ENCODE assay signal across 1 mouse cellular context in genomic region chr13:49243492-49243891, GRCm38 (mm10).
TF ChIP-seq lines count a peak whose summit lies in the region.

No protein-coding gene starts in this region.

TF ChIP-seq in MEL, 35 proteins besides CTCF, POLR2A, EP300 and RAD21 (continued from another document):
- no peak for TF ChIP-seq UBTF (IDR thresholded peaks at IDR 0.05; ENCODE audit: borderline replicate concordance, insufficient read depth, low read depth, low read length)
- TF ChIP-seq MYC (IDR thresholded peaks at IDR 0.05; ENCODE audit: low read depth, low read length) = peak; percentile 87; the same call in 1 of the 2 replicates
- no peak for TF ChIP-seq ZC3H11A (IDR thresholded peaks at IDR 0.05; ENCODE audit: low read depth, low read length)
- TF ChIP-seq ZNF384 (IDR thresholded peaks at IDR 0.05; ENCODE audit: low read depth, low read length) = no peak
- TF ChIP-seq E2F4 (IDR thresholded peaks at IDR 0.05; ENCODE audit: borderline replicate concordance, low read depth, low read length) = no peak
- TF ChIP-seq HCFC1 (IDR thresholded peaks at IDR 0.05; ENCODE audit: low read depth, low read length) = peak; percentile 41; the same call in 1 of the 2 replicates
- TF ChIP-seq BHLHE40 (IDR thresholded peaks at IDR 0.05; ENCODE audit: borderline replicate concordance, low read depth, low read length) = no peak
- TF ChIP-seq MEF2A (IDR thresholded peaks at IDR 0.05; ENCODE audit: extremely low read depth, insufficient replicate concordance, low read depth, low read length, poor library complexity, severe bottlenecking) = no peak
- TF ChIP-seq POLR2AphosphoS2 (IDR thresholded peaks at IDR 0.05; ENCODE audit: low read length) = no peak
- TF ChIP-seq GATA1 (IDR thresholded peaks at IDR 0.05; ENCODE audit: low read depth, low read length) = peak; percentile 84
- TF ChIP-seq MAX (IDR thresholded peaks at IDR 0.05; ENCODE audit: low read length) = peak; percentile 70; the same call in 1 of the 2 replicates
- TF ChIP-seq ZKSCAN1 (IDR thresholded peaks at IDR 0.05; ENCODE audit: low read depth, low read length) = 0 out of 2 replicates have a peak, but pooled peaks have one; percentile 61
- TF ChIP-seq MAZ (IDR thresholded peaks at IDR 0.05; ENCODE audit: low read depth, low read length) = peak; percentile 66; the same call in 1 of the 2 replicates
- no peak for TF ChIP-seq CHD1 (IDR thresholded peaks at IDR 0.05; ENCODE audit: low read depth, low read length)
- peak; percentile 96 for TF ChIP-seq ETS1 (IDR thresholded peaks at IDR 0.05; ENCODE audit: low read depth, low read length)
TF ChIP-seq in MEL: peak in this region for 13.
